Mouse (Mus musculus) liver, embryonic 11.5 days (tissue): Measurements from ENCODE around the gene Sntg2. TPM values are rescaled to one million over a fixed set of nuclear protein-coding genes. Genes with fewer than 3 reads are reported as not detected.

ENCODE experiments used
- ATAC-seq: fragments of 200-750 bp; cut with Nextera tagmentation; replicated peaks from 2 replicates; pipeline ENCODE4 v1.8.0; 2017; ENCODE audit warnings: moderate number of reproducible peaks, mild to moderate bottlenecking, moderate TSS enrichment, moderate library complexity; ENCODE audit not compliant: low FRiP score
- DNase-seq: peaks from one replicate; pipeline ENCODE4 v3.0.0-alpha.2; 2017; ENCODE audit warnings: low spot score
- H3K27ac ChIP-seq: fragments of 300-500 bp; sonication (generic); 2 replicates; pipeline ENCODE4 v1.5.1; 2014; ENCODE audit warnings: mild to moderate bottlenecking, low read depth, low read length, control low read depth
- H3K27me3 ChIP-seq: fragments of 300-500 bp; sonication (generic); replicated peaks from 2 replicates; pipeline ENCODE4 v1.6.1; 2014; ENCODE audit warnings: low read length, mixed read lengths; ENCODE audit not compliant: control insufficient read depth, insufficient read depth
- H3K36me3 ChIP-seq: fragments of 300-500 bp; sonication (generic); 2 replicates; pipeline ENCODE4 v1.6.1; 2014; ENCODE audit warnings: mild to moderate bottlenecking, low read length, moderate library complexity, mixed read lengths; ENCODE audit not compliant: control insufficient read depth, insufficient read depth
- H3K4me1 ChIP-seq: fragments of 300-500 bp; sonication (generic); replicated peaks from 2 replicates; pipeline ENCODE4 v1.6.1; 2014; ENCODE audit warnings: low read length, mixed read lengths; ENCODE audit not compliant: control insufficient read depth, insufficient read depth
- H3K4me2 ChIP-seq: fragments of 300-500 bp; sonication (generic); 2 replicates; pipeline ENCODE4 v1.6.1; 2014; ENCODE audit warnings: mild to moderate bottlenecking, control low read depth, moderate library complexity
- H3K4me3 ChIP-seq: fragments of 300-500 bp; sonication (generic); 2 replicates; pipeline ENCODE4 v1.5.1; 2014; ENCODE audit warnings: low read depth, low read length, control low read depth
- H3K9ac ChIP-seq: fragments of 300-500 bp; sonication (generic); 2 replicates; pipeline ENCODE4 v1.6.1; 2014; ENCODE audit warnings: low read depth, low read length, control low read depth
- H3K9me3 ChIP-seq: fragments of 300-500 bp; sonication (generic); 2 replicates; pipeline ENCODE4 v1.6.1; 2016; ENCODE audit warnings: low read length, inconsistent platforms, mixed read lengths; ENCODE audit not compliant: control insufficient read depth
- WGBS: fragments of 180-500 bp; shearing (Covaris S2); extraction: QIAGEN DNeasy Blood & Tissue Kit; methylation state at CpG from one replicate; pipeline ENCODE4 v1.1.7; 2014; 5-methylcytosine and 5-hydroxymethylcytosine counted together
- polyA plus RNA-seq: library from polyadenylated mRNA; unstranded; fragments of >200 nt; fragmentation: Nextera tagmentation; extraction: Ambion mirVana; gene quantifications from 2 replicates; pipeline ENCODE4 v1.2.1, GENCODE M21; 2014

The Sntg2 gene
- polyA plus RNA-seq, 1 experiment from 2014 or later: 1.5 TPM

- Histone ChIP-seq H3K27me3 (no peaks in the 10 kb centered on the region), H3K4me2 (no peak overlapping the region), H3K36me3 (no peaks in the 10 kb centered on the region), H3K27ac (no peak overlapping the region), H3K9ac (no peak overlapping the region), H3K4me3 (no peak overlapping the region), H3K4me1 (no peaks in the 10 kb centered on the region), H3K9me3 (no peaks in the 10 kb centered on the region)
- 54% methylated on average over 4 of the region's 4 CpGs for WGBS
- ATAC-seq (no peak), DNase-seq (no peak)
These were observed 168.7 kb downstream of the Sntg2 start for GRCm38 (mm10) chr12:30204457-30204856.

- H3K4me2 ChIP-seq: no peak overlapping the region
- no peaks in the 10 kb centered on the region for H3K27me3 ChIP-seq
- no peak overlapping the region for H3K4me3 ChIP-seq
- no peaks in the 10 kb centered on the region for H3K4me1 ChIP-seq
- no peak for ATAC-seq
- WGBS: 88% methylated on average over 1 of the region's 1 CpGs
- H3K27ac ChIP-seq: no peak overlapping the region
- no peak for DNase-seq
- no peak overlapping the region for H3K9ac ChIP-seq
- no peaks in the 10 kb centered on the region for H3K9me3 ChIP-seq
- H3K36me3 ChIP-seq: no peaks in the 10 kb centered on the region
These were observed 170.4 kb downstream of the Sntg2 start for GRCm38 (mm10) chr12:30202763-30203162.

GRCm38 (mm10) chr12:30201031-30201430 lies 172.1 kb downstream of the Sntg2 start:
- Histone ChIP-seq H3K27me3 (no peaks in the 10 kb centered on the region), H3K27ac (no peak overlapping the region), H3K9me3 (no peaks in the 10 kb centered on the region), H3K4me3 (no peak overlapping the region), H3K36me3 (no peaks in the 10 kb centered on the region), H3K4me2 (no peak overlapping the region), H3K4me1 (no peaks in the 10 kb centered on the region), H3K9ac (no peak overlapping the region)
- WGBS: 78% methylated on average over 5 of the region's 5 CpGs
- ATAC-seq: no peak
- no peak for DNase-seq

GRCm38 (mm10) chr12:30200621-30201020 lies 172.6 kb downstream of the Sntg2 start:
- 86% methylated on average over 7 of the region's 7 CpGs for WGBS
- Histone ChIP-seq H3K4me3 (no peak overlapping the region), H3K9me3 (no peaks in the 10 kb centered on the region), H3K4me2 (no peak overlapping the region), H3K27me3 (no peaks in the 10 kb centered on the region), H3K4me1 (no peaks in the 10 kb centered on the region), H3K27ac (no peak overlapping the region), H3K36me3 (no peaks in the 10 kb centered on the region), H3K9ac (no peak overlapping the region)
- no peak for DNase-seq
- no peak for ATAC-seq

GRCm38 (mm10) chr12:30199735-30200134 lies 173.4 kb downstream of the Sntg2 start:
- Histone ChIP-seq H3K27me3 (no peaks in the 10 kb centered on the region), H3K9me3 (no peaks in the 10 kb centered on the region), H3K27ac (no peak overlapping the region), H3K36me3 (no peaks in the 10 kb centered on the region), H3K9ac (no peak overlapping the region), H3K4me2 (no peak overlapping the region), H3K4me1 (no peaks in the 10 kb centered on the region), H3K4me3 (no peak overlapping the region)
- WGBS: 38% methylated on average over 2 of the region's 2 CpGs
- ATAC-seq (no peak), DNase-seq (no peak)

GRCm38 (mm10) chr12:30198250-30198649 lies 174.9 kb downstream of the Sntg2 start:
- no peaks in the 10 kb centered on the region for H3K27me3 ChIP-seq
- 72% methylated on average over 1 of the region's 1 CpGs for WGBS
- no peak overlapping the region for H3K9ac ChIP-seq
- no peak overlapping the region for H3K4me2 ChIP-seq
- no peaks in the 10 kb centered on the region for H3K4me1 ChIP-seq
- H3K36me3 ChIP-seq: no peaks in the 10 kb centered on the region
- no peak overlapping the region for H3K27ac ChIP-seq
- DNase-seq: no peak
- no peaks in the 10 kb centered on the region for H3K9me3 ChIP-seq
- ATAC-seq: no peak
- no peak overlapping the region for H3K4me3 ChIP-seq

- no peak for DNase-seq
- H3K9me3 ChIP-seq: no peaks in the 10 kb centered on the region
- ATAC-seq: no peak
- no peak overlapping the region for H3K27ac ChIP-seq
- H3K4me2 ChIP-seq: no peak overlapping the region
- H3K27me3 ChIP-seq: no peaks in the 10 kb centered on the region
- no peak overlapping the region for H3K9ac ChIP-seq
- 77% methylated on average over 3 of the region's 3 CpGs for WGBS
- no peak overlapping the region for H3K4me3 ChIP-seq
- no peaks in the 10 kb centered on the region for H3K36me3 ChIP-seq
- no peaks in the 10 kb centered on the region for H3K4me1 ChIP-seq
These were observed 191.5 kb downstream of the Sntg2 start for GRCm38 (mm10) chr12:30181721-30182120.

GRCm38 (mm10) chr12:30179623-30180022 lies 193.6 kb downstream of the Sntg2 start:
- 62% methylated on average over 1 of the region's 1 CpGs for WGBS
- ATAC-seq (no peak), DNase-seq (no peak)
- Histone ChIP-seq H3K36me3 (no peaks in the 10 kb centered on the region), H3K4me2 (no peak overlapping the region), H3K27me3 (no peaks in the 10 kb centered on the region), H3K4me3 (no peak overlapping the region), H3K9ac (no peak overlapping the region), H3K4me1 (no peaks in the 10 kb centered on the region), H3K9me3 (no peaks in the 10 kb centered on the region), H3K27ac (no peak overlapping the region)

- H3K27me3 ChIP-seq: no peaks in the 10 kb centered on the region
- no peak for ATAC-seq
- no peak overlapping the region for H3K9ac ChIP-seq
- no peaks in the 10 kb centered on the region for H3K4me1 ChIP-seq
- DNase-seq: no peak
- H3K9me3 ChIP-seq: no peaks in the 10 kb centered on the region
- H3K4me3 ChIP-seq: no peak overlapping the region
- H3K27ac ChIP-seq: no peak overlapping the region
- WGBS: 80% methylated on average over 6 of the region's 6 CpGs
- H3K36me3 ChIP-seq: no peaks in the 10 kb centered on the region
- H3K4me2 ChIP-seq: no peak overlapping the region
These were observed 195.2 kb downstream of the Sntg2 start for GRCm38 (mm10) chr12:30177966-30178365.
